Mouse (Mus musculus) layer of hippocampus, adult 18-20 months (tissue): ENCODE measurements around the gene Stab2. TPM values are rescaled to one million over a fixed set of nuclear protein-coding genes. Genes with fewer than 3 reads are reported as not detected.

ENCODE experiments used
- DNase-seq, 2 experiments: peaks; one replicate each; pipeline ENCODE4 v3.0.0; 2022; ENCODE audit warnings: low spot score in 2 of 2
- total RNA-seq, 2 experiments: library from RNA; stranded (reverse); gene quantifications; 2 replicates each; pipeline ENCODE4 v1.2.3; 2021

Gene Stab2
- total RNA-seq, 2 experiments from 2014 or later: 0.40 to 0.41 TPM

DNA sequence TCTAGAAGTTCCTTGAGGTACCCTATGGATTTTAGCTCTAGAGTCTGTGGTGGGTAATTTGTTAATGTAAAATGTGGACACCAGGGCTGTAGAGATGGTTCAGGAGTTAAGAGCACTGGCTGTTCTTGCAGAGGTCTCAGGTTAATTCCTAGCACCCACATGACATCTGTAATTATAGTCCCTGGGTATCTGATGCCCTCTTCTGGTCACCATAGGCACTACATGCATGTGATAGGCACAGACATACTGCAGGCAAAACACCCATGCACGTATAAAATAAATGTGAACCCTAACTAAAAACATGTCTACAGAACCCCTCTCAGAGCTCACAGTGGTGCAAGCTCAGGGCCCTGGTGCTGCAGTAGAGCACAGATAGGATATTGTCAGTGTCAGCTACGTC is 178.3 kb downstream of the Stab2 start:
- DNase-seq: no peak

- DNase-seq: no peak
Observed at GRCm38 (mm10) chr10:86828221-86829135, 179.3 kb downstream of the Stab2 start.

- no peak for DNase-seq
Observed at GRCm38 (mm10) chr10:86826929-86827328, 180.9 kb downstream of the Stab2 start.

GRCm38 (mm10) chr10:86825871-86826522 is 181.8 kb downstream of the Stab2 start:
- no peak for DNase-seq

DNA sequence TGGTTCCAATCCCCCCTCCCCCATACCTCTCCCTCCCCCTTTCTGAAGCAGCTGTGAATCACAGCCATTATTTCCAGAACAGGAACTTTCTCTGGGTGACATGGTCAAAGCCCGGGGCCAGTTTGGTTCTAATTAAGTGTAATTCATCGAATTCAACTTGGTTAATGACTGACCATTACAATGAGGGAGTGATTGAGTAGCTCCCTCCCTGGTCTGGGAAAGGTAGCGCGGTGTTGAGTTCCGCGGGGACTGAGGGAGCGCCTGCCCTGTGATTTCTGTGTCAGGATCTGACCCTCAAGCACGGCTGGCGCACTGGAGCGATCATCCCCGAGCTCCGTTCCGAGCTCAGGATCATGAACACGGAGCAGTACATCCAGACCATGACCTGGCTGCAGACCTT is 183.0 kb downstream of the Stab2 start:
- no peak for DNase-seq

GRCm38 (mm10) chr10:86824093-86824492 is 183.7 kb downstream of the Stab2 start:
- no peak for DNase-seq

DNA sequence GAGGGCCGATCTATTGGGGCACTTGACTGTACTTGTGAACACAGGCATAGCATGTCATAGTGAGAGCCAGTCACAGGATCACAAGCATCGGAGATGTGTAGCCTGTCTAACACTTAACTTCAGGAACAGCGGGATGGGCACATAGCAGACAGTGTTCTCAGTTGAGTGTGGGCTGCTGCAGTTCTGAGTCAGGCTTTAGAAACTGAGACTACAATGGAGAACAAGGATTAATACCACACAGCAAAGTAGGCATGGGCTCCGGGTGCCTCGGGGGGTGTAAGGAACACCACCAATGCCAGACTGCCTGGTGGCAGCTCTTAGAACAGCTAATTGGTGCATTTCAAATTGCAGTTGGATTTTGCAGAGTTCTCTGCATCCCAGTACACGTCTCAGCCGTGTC is 186.8 kb downstream of the Stab2 start:
- DNase-seq: peak in 1 of 2 experiments; percentile 67

GRCm38 (mm10) chr10:86819649-86820165 is 188.1 kb downstream of the Stab2 start:
- peak in 1 of 2 experiments; percentile 54 for DNase-seq

DNA sequence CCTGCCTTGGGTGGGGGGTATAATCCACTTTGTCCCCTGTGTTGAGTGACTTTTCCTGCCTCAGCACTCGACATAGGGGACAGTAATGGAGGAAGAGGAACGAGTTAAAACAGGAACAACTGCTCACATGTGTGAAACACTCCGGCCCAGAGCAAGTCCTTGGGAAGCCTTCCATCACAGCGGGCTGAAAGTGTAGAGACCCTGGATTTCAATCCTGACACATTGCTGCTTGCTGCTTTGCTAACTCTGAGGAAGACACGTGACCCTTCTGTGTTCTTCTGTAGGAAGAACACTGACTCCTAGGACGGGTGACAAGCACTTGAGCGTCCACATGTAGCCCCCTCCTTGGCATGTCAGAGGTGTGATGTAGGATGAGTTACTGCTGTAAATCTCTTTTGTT is 192.7 kb downstream of the Stab2 start:
- DNase-seq: no peak

GRCm38 (mm10) chr10:86814292-86815131 is 193.3 kb downstream of the Stab2 start:
- no peak for DNase-seq

- DNase-seq: no peak
Observed at GRCm38 (mm10) chr10:86810612-86811011, 197.2 kb downstream of the Stab2 start.

GRCm38 (mm10) chr10:86810000-86810399 is 197.8 kb downstream of the Stab2 start:
- DNase-seq: peak in 1 of 2 experiments; percentile 63

GRCm38 (mm10) chr10:86808013-86808758 is 199.6 kb downstream of the Stab2 start:
- DNase-seq: no peak

- DNase-seq: no peak
Observed at GRCm38 (mm10) chr10:86807362-86807761, 200.5 kb downstream of the Stab2 start.

- no peak for DNase-seq
Observed at GRCm38 (mm10) chr10:86796073-86796741, 211.6 kb downstream of the Stab2 start.

DNA sequence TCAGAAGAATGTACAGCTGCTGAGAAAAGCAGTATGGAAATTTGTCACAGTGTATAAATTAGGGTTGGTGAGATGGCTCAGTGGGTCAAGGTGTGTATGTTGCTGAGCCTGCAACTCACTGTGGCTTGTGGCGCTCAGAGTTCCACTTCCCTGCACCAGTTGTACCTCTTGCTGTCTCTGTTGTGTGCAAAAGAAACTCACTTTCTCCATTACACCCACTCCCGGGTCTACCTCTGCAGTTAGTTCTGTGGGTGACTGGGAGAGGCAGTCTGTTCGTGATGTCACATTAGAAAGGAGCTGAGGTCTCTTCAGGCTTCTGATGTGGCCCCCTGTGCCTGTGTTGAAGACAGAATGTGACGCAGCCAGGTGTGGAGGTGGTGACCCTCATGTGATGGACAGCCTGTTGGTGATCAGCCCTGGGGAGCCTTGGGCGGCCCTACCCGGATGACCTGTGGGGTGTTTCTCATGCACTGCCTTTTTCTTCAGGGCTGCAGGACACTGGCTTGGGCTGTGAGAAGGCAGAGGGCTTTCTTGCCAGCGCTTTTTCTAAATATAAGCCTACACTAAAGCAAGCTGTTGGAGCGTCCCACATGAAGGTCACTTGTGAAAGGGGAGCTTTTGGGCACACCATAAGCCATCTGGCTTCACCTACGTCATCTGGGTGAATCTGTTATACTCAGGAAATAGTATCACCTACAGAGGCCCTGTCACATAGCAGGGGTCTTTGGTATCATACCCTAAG is 212.9 kb downstream of the Stab2 start:
- DNase-seq: no peak

DNA sequence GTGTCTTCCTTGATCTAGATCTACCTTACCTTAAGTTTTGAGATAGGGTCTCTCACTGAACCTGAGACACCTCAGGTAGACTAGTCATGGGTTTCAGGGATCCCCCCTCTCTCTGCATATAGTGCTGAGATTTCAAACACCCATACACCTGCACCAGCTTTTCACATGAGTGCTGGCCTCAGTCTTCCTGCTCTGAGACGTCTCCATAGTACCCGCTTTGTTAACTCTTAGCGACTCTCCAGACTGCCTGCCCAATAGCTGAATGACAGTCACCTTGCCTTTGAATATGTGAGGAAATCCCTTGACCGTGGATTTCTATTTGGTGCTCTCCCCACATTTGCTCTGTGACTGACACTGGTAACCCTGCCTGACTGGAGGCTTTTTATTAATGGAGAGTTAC is 213.6 kb downstream of the Stab2 start:
- no peak for DNase-seq

- DNase-seq: no peak
Observed at GRCm38 (mm10) chr10:86793509-86793951, 214.3 kb downstream of the Stab2 start.

GRCm38 (mm10) chr10:86791507-86792184 is 216.2 kb downstream of the Stab2 start:
- no peak for DNase-seq
